Mouse (Mus musculus) liver, adult 2 months (tissue): ENCODE data around the gene Dnajc4.

ENCODE experiments used
- CTCF ChIP-seq: fragments of 200-500 bp; IDR thresholded peaks from 2 replicates; pipeline ENCODE4 v1.5.1; 2011; ENCODE audit warnings: low read depth, low read length, control low read depth
- POLR2A ChIP-seq: fragments of 200-500 bp; IDR thresholded peaks from 2 replicates; pipeline ENCODE4 v1.6.1; 2011; ENCODE audit warnings: low read length, control low read depth; ENCODE audit not compliant: insufficient read depth; ENCODE audit errors: extremely low read depth

DNA sequence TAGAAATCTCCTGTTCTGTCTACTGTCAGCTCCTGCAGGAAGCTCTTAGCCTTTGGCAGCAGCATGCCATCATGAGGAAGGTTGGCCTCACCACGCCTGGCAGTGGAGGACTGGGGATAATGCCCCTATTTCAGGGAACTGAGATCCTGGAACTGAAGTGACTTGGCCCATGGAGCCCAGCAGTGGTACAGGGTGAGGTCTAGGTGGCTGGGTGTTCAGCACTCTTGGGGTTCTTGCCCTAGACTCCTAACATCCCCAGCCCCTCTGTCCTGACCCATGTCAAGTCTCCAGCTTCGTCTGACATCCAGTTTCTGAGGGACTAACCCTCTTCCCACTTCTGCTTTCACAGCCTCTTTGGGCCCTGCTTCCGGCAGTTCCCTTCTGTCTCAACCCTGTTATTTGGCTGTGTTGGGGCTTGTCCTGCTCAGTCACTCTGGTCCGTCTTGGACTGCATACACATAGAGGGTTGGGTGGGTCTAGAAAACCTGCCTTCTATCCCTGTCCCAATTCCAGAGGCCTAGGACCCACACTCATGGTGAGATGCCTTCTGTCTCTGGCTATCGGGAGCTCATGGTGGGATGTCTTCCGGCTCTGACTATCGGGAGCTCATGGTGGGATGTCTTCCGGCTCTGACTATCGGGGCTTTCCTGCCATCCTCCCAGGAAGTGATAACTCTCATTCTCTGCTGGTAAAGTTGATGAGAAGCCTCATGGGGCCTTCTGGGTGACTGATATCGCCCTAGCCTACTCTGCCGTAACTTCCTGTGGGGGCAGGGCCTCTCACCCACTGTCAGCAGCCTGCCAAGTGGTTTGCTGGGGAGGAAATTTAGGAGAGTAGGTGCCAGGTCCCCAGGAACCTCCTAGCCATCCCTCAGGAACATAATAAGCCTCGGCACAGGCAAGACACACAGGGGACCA lies 25.4 kb upstream of the Dnajc4 start:
- TF ChIP-seq POLR2A = no peak
- TF ChIP-seq CTCF = no peak
